Mouse (Mus musculus) adipocyte (in vitro differentiated cells): ENCODE data around the gene Gm45521.
A peak's percentile ranks its signal among the peaks of the same experiment; 100 is the strongest.

Experiments
- DNase-seq: peaks from one replicate; pipeline ENCODE4 v3.0.0-alpha.2; 2016; ENCODE audit warnings: low spot score

Gm45521 gene

DNA sequence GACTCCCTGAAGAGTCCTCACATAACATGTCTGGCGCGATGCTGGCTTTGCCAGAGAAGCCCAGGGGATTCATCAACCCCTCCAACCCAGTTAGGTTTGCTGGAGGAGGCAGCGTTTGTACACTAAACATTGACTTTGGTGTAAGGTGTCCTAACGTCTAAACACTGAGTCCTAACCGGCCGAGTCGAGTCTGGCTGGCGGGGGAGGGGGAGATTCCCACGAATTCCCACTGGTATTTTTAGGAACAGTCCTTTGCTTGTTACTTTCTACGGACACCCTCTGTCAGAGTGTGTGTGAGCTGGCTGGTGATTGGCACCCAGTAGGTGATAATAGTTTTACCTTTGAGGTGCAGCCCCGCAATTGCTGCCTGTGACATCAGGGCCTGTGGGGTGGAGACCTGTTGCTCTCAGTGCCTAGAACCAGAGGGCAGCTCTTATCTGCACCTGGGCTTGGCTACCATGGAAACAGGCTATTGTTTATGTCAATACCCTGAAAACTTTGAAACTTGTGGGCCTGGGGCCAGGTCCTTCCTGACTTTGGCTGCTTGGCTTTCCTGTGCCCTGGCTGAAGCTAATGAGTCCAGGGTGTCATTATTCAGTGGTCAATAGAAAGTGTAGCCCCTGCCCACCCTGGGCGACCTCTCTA lies 4.4 kb upstream of the Gm45521 start:
- DNase-seq = peak; percentile 24

DNA sequence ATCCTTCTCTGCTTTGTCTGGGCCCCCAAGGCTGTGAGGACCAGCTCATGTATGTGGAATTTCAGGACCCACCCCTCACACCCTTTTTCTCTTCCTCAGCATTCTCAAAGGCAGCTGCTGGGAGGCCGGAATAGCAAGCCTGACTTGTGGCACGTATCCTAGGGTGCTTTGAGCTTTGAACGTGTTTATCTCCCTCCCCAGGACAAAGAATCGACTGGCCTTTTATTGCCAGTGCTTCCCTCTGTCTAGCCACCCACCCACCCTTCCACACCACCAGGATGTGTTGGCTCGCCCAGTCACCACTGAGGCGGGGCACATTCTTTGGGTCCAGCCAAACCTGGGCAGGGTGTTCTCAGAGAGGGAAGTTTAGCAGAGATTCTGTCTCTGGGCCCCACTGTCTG lies 3.0 kb upstream of the Gm45521 start:
- no peak for DNase-seq

- DNase-seq = no peak
Observed at GRCm38 (mm10) chr14:7956427-7956826, 661 bp upstream of the Gm45521 start.

GRCm38 (mm10) chr14:7960616-7961015 lies 3.5 kb downstream of the Gm45521 start:
- no peak for DNase-seq

- DNase-seq = no peak
Observed at GRCm38 (mm10) chr14:7961714-7962113, 4.6 kb downstream of the Gm45521 start.

- no peak for DNase-seq
Observed at GRCm38 (mm10) chr14:7962626-7963025, 5.5 kb downstream of the Gm45521 start.

DNA sequence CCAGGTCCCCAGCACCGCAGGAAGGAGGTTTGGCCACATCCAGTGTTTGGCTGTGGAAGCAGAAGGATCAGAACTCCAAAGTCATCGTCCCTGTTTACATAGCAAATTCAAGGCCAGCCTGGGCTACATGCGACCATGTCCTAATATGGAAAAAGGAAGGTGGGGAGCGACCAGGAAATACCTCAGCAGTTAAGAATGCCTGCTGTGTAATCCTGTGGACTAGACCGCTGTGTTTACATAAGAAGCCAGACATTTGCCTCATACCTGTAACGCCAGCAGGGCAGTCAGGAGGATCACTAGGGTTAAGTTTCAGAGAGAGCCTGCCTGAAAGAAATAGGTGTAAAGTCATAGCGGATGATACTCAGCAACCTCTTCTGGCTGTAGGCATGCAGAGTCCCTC lies 6.1 kb downstream of the Gm45521 start:
- no peak for DNase-seq

GRCm38 (mm10) chr14:7964219-7964889 lies 7.3 kb downstream of the Gm45521 start:
- DNase-seq = peak; percentile 79

- no peak for DNase-seq
Observed at GRCm38 (mm10) chr14:7971889-7972493, 14.9 kb downstream of the Gm45521 start.

GRCm38 (mm10) chr14:7974643-7975042 lies 17.6 kb downstream of the Gm45521 start:
- DNase-seq = no peak

DNA sequence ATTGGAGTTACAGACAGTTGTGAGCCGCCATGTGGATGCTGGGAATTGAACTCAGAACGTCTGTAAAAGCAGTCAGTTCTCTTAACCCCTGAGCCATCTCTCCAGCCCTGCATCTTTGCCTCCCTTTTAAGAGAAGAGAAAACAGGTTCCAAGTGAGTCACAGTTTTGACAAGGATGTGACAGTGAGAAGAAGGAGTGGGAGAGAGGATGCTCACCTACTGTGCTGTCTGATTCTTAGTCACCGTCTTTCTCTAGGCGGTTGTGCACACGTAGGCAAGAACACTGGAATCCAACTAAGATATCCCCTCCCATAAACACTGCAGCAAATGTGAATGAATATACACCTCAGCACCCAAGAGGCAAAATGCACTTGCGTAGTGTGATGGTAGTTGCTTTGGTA lies 18.1 kb downstream of the Gm45521 start:
- DNase-seq = no peak

- DNase-seq = no peak
Observed at GRCm38 (mm10) chr14:7977471-7977870, 20.4 kb downstream of the Gm45521 start.

DNA sequence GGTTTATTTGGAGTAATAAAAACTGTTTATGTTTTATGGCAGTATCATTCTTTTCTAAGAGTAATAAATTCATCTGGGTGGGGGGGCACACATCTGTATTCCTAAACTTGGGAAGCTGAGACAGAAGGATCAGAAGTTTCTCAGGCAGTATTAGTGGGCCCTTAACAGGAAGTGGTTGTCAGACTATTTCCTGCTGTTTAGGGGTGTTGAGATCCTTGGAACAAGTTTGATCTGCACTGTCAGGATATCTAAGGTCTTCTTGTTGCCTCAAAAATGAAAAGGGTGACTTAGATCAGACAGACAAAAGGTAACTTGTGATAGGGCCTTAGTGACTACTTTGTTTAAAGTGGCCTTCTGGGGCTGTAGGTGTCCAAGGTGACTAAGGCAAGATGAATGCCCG lies 21.1 kb downstream of the Gm45521 start:
- no peak for DNase-seq

DNA sequence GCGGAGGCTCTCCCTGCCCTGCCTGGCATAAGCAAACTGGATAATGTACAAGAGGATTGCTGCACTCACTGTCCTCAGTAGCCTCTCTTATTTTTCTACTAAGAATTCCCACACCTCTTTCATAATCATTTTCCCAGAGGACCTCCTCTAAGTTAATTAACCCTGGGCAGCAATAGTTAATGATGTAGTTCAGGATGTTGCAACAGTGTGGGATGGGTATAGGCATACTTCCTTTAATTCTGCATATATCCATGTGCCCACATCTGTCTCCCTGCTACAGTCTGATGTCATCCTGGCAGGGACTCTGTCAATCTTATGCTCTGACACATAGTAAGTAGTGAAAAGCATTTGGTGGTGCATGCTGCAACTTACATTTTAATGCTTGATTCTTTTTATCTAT lies 24.1 kb downstream of the Gm45521 start:
- DNase-seq = peak; percentile 18

DNA sequence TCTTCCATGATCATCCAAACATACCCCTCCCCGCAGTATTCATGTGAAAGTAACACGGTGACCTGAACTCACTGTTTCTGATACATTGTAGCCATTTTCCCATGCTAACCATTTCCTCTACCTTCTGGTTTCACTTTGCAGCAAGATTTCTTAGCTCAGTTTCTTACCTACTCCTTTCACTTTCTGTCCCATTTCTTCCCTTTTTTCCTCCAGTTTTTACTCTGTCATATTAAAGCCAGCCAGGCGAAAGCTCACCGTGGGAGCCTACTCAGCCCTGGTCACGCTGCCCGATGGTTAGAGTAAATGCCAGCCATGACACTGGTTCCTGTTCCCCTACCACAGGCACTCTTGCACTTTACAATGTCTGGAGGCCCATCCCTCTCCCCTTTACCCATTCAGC lies 29.8 kb downstream of the Gm45521 start:
- no peak for DNase-seq

DNA sequence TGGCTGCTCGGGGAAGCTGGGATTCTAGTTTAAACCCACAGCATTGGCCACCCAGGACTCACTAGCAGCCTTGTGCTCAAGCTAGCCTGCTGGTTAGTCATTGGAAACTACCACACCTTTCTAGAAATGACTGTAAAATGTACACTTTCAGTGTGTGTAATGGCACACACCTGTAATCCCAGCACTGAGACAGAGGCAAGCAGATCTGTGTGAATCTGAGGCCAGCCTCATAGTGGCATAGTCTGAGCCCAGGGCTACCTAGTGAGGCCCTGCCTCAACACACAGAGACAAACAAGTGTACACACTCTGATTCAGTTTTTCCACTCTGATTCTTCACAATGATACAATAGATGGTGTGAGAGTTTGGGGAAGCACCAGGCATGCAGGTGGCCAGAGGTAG lies 32.3 kb downstream of the Gm45521 start:
- DNase-seq = no peak

DNA sequence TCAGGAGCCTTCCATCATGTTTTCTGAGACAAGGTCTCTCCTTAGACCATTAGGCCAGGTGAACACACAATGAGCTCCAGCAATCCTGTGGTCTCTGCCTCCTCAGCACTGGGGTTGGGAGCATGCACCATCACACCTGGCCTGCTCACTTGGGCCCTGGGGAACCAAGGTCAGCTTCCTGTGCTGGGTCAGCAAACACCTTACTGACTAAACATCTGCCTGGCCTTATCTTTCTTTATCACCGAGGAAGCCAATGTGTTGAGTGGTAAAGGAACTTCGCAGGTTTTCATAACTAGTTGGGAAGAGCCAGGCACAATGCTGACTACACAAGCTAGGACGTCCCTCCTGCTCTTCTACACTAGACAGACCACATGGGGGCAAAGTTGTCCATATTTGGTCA lies 32.9 kb downstream of the Gm45521 start:
- no peak for DNase-seq

GRCm38 (mm10) chr14:7991108-7991776 lies 34.2 kb downstream of the Gm45521 start:
- DNase-seq = no peak

DNA sequence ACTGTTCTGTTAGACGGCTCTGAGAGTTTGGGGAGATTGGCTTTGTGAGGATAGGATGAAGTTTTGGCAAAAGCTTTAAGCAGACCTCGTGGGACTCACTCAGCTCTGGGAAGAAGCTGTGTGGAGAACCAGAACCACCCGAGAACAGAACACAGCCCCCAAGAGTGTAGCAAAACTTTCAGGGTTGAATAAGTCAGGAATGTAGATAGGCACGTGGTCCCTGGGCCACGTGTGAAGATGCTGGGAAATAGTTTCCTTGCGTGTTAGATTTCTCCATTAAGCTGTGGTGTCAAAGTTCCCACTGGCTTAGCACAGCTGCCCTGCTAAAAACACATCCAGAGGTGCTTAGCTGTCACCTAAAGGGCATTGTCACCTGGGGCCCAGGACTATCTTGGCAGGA lies 35.1 kb downstream of the Gm45521 start:
- no peak for DNase-seq

GRCm38 (mm10) chr14:7994271-7994767 lies 37.2 kb downstream of the Gm45521 start, which contains the start of gene Dnase1l3:
TSS of gene Dnase1l3 (minus strand) at chr14:7994573.
- peak; percentile 20 for DNase-seq

DNA sequence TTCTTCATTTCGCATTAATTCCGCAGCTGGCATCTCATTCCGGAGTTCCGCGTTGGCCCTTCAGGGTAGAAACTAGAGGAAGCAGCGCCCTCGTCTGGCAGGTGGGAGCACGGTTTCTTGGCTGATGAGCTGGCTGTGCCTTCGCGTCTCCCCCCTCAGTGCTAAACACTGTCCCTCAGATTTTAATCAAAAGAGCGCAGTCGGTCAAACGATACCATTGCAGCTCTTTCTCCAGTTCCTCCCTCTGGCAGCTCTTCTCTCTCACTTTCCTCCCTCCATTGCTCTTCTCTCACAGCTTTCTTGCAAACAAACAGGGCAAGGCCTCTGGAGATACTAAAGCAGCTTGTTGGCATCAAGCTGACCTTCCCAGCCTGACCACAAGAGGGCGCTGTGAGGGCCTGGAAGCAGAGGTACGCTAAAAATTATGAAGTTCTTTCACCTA lies 40.2 kb downstream of the Gm45521 start:
- peak; percentile 40 for DNase-seq

- no peak for DNase-seq
Observed at GRCm38 (mm10) chr14:7999030-7999429, 41.9 kb downstream of the Gm45521 start.

DNA sequence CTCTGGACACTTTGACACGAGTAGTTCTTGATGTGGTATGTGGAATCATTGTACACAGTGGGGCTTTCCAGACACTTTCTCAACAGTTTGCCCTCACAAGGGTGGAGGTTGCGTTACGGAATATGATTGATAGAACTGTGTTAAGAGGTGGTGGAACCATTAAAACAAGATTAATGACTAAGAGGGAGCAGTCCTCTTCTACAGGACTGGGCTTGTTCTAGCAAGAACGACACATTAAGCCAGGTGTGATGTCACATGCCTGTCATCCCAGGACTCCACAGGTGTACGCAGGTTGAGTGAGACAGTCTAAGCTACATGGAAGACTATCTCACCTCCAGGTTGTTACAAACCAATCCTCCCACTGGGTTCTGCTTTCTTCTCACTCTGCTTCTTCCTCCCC lies 42.3 kb downstream of the Gm45521 start:
- no peak for DNase-seq
